Mouse (Mus musculus) CH12.LX (cell line): Measurements from ENCODE around the gene Rgs14.

Experiments
- CTCF ChIP-seq, 2 experiments: IDR thresholded peaks in 1 of 2; conservative IDR thresholded peaks in 1 of 2; 2 replicates each; pipeline ENCODE4 v1.5.1; 2011 to 2012; ENCODE audit warnings: low read depth in 2 of 2, low read length in 2 of 2, improper control_type of control experiment in 1 of 2, inconsistent platforms in 1 of 2, mild to moderate bottlenecking in 1 of 2, moderate library complexity in 1 of 2
- E2F4 ChIP-seq: IDR thresholded peaks from 2 replicates; pipeline ENCODE4 v1.6.1; 2011; ENCODE audit warnings: low read depth, low read length, improper control_type of control experiment; ENCODE audit not compliant: insufficient replicate concordance
- ELF1 ChIP-seq: IDR thresholded peaks from 2 replicates; pipeline ENCODE4 v1.6.1; 2014; ENCODE audit warnings: low read depth, mild to moderate bottlenecking, inconsistent platforms, low read length, improper control_type of control experiment
- EP300 ChIP-seq: IDR thresholded peaks from 2 replicates; pipeline ENCODE4 v1.6.1; 2011; ENCODE audit warnings: low read length, improper control_type of control experiment
- ETS1 ChIP-seq: conservative IDR thresholded peaks from 2 replicates; pipeline ENCODE4 v1.6.1; 2012; ENCODE audit warnings: low read depth, mild to moderate bottlenecking, inconsistent platforms, low read length, improper control_type of control experiment, moderate library complexity
- GABPA ChIP-seq: IDR thresholded peaks from 2 replicates; pipeline ENCODE4 v1.6.1; 2012; ENCODE audit warnings: low read depth, low read length, improper control_type of control experiment, inconsistent platforms; ENCODE audit not compliant: insufficient replicate concordance
- MAX ChIP-seq: IDR thresholded peaks from 2 replicates; pipeline ENCODE4 v1.6.1; 2011; ENCODE audit warnings: low read length, improper control_type of control experiment
- MAZ ChIP-seq: IDR thresholded peaks from 2 replicates; pipeline ENCODE4 v1.6.1; 2012; ENCODE audit warnings: low read depth, mild to moderate bottlenecking, inconsistent platforms, low read length, improper control_type of control experiment, moderate library complexity
- MXI1 ChIP-seq: IDR thresholded peaks from 2 replicates; pipeline ENCODE4 v1.6.1; 2011; ENCODE audit warnings: mild to moderate bottlenecking, low read depth, low read length, improper control_type of control experiment
- NRF1 ChIP-seq: IDR thresholded peaks from 2 replicates; pipeline ENCODE4 v1.6.1; 2014; ENCODE audit warnings: low read depth, mild to moderate bottlenecking, inconsistent platforms, low read length, improper control_type of control experiment, moderate library complexity
- POLR2A ChIP-seq: IDR thresholded peaks from 2 replicates; pipeline ENCODE4 v1.6.1; 2011; ENCODE audit warnings: low read depth, mild to moderate bottlenecking, improper control_type of control experiment, low read length
- TBP ChIP-seq: conservative IDR thresholded peaks from 2 replicates; pipeline ENCODE4 v1.6.1; 2011; ENCODE audit warnings: low read depth, low read length, improper control_type of control experiment
- ZC3H11A ChIP-seq: IDR thresholded peaks from 2 replicates; pipeline ENCODE4 v1.6.1; 2012; ENCODE audit warnings: low read depth, mild to moderate bottlenecking, inconsistent platforms, low read length, improper control_type of control experiment

GRCm38 (mm10) chr13:55335701-55336100, 33.8 kb upstream of the Rgs14 start:
- no peak for TF ChIP-seq CTCF (conservative IDR thresholded peaks at IDR 0.05 in 1 of 2, IDR thresholded peaks at IDR 0.05 in 1 of 2; ENCODE audit: low read depth in 2 of 2, low read length in 2 of 2)
- no peak for TF ChIP-seq E2F4
- no peak for TF ChIP-seq ZC3H11A
- TF ChIP-seq ELF1: no peak
- no peak for TF ChIP-seq TBP
- TF ChIP-seq ETS1: no peak
- no peak for TF ChIP-seq GABPA
- TF ChIP-seq MAX: no peak
- TF ChIP-seq MAZ: no peak
- TF ChIP-seq NRF1: no peak
- no peak for TF ChIP-seq POLR2A
- no peak for TF ChIP-seq MXI1
- TF ChIP-seq EP300: no peak
